Mouse (Mus musculus): ENCODE measurements around the gene I830077J02Rik. TPM values are rescaled to one million over a fixed set of nuclear protein-coding genes. Genes with fewer than 3 reads are reported as not detected.
A peak's percentile ranks its signal among the peaks of the same experiment; 100 is the strongest.
"Not testable (repeated sequence)": the region's sequence is repeated elsewhere in the genome, so short reads cannot be mapped to it uniquely, and the experiment has no call there.

The I830077J02Rik gene
- polyA plus RNA-seq, 1 experiment: 72.9 TPM

DNA sequence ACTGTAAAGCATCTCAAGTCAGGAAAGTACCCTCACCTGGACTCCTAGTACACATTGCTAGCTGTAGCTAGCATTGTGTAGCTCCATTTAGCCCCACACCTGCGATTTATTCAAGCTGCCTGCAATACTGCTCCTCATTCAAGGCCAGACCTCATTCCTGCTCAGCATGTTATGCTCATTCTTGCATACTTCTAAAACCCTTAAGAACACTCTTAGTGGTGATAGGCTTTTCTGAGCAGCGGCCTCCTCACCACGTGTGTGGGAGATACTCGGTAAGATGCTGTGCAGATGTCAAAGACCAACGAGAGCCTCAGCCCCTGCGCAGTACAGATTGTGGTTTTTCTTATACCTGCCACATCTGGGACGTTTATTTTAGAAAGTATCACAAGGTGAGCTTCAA is 2.6 kb downstream of the I830077J02Rik start:
- Histone ChIP-seq H3K4me1 (ENCODE audit: control insufficient read depth, insufficient read depth, low read length) (no peaks in the 10 kb centered on the region; the same call in none of the 2 replicates), H3K4me3 (replicated peaks; ENCODE audit: control insufficient read depth, low read depth, low read length) (peak overlapping the region; percentile 4), H3K27ac (ENCODE audit: control insufficient read depth, insufficient read depth, low read depth, low read length, poor library complexity) (no peak overlapping the region)
- WGBS: 43% methylated on average over 7 of the region's 7 CpGs
- TF ChIP-seq POLR2A (IDR thresholded peaks at IDR 0.05; ENCODE audit: borderline replicate concordance, control insufficient read depth, low read depth, low read length) (no peak), CTCF (IDR thresholded peaks at IDR 0.05; ENCODE audit: control insufficient read depth, insufficient read depth, low read length) (no peak)

DNA sequence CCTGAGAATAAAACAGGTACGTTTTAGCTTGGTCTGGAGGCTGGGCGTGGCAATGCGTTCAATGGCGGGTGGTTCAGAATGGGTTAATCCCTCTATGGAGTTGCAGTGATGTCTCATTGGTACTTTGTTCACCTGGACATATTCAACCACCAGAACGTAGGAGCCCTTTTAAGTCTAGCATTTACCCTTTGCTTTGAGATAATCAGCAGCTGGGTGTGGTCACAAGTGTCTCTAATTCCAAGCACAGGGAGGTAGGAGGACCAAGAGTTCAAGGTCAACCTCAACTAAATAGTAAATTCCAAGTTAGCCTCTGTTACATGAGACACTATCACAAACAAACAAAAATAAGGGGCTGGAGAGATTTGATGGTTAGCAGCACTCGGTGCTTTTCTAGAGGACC is 3.7 kb downstream of the I830077J02Rik start:
- Histone ChIP-seq H3K4me3 (replicated peaks; ENCODE audit: control insufficient read depth, low read depth, low read length) (no peak overlapping the region), H3K27ac (ENCODE audit: control insufficient read depth, insufficient read depth, low read depth, low read length, poor library complexity) (no peak overlapping the region), H3K4me1 (ENCODE audit: control insufficient read depth, insufficient read depth, low read length) (no peaks in the 10 kb centered on the region; the same call in none of the 2 replicates)
- 81% methylated on average over 6 of the region's 6 CpGs for WGBS
- no peak for TF ChIP-seq POLR2A (IDR thresholded peaks at IDR 0.05; ENCODE audit: borderline replicate concordance, control insufficient read depth, low read depth, low read length)

DNA sequence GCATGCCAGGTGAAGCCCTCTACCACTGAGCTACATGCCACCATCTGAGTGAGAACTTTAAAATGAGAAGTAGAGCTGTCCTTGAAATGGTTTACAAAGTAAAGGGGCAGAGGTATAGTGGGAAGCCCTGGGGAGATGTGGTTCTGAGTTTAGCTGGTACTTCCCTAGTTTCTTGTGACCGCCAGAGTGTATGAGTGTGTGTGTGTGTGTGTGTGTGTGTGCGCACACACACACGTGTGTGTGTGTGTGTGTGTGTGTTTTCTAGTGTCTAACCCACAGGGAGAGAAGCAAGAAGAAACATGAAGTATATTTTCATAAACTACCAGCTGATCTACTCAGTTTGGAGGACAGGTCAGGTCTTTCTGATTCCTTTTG is 4.3 kb downstream of the I830077J02Rik start:
- no peak overlapping the region for H3K4me3 ChIP-seq (replicated peaks; ENCODE audit: control insufficient read depth, low read depth, low read length)
- WGBS: 31% methylated on average over 3 of the region's 3 CpGs
- H3K27ac ChIP-seq (ENCODE audit: control insufficient read depth, insufficient read depth, low read depth, low read length, poor library complexity): no peak overlapping the region
- TF ChIP-seq POLR2A (IDR thresholded peaks at IDR 0.05; ENCODE audit: borderline replicate concordance, control insufficient read depth, low read depth, low read length) (no peak), CTCF (IDR thresholded peaks at IDR 0.05; ENCODE audit: control insufficient read depth, insufficient read depth, low read length) (no peak)
- no peaks in the 10 kb centered on the region; the same call in none of the 2 replicates for H3K4me1 ChIP-seq (ENCODE audit: control insufficient read depth, insufficient read depth, low read length)

DNA sequence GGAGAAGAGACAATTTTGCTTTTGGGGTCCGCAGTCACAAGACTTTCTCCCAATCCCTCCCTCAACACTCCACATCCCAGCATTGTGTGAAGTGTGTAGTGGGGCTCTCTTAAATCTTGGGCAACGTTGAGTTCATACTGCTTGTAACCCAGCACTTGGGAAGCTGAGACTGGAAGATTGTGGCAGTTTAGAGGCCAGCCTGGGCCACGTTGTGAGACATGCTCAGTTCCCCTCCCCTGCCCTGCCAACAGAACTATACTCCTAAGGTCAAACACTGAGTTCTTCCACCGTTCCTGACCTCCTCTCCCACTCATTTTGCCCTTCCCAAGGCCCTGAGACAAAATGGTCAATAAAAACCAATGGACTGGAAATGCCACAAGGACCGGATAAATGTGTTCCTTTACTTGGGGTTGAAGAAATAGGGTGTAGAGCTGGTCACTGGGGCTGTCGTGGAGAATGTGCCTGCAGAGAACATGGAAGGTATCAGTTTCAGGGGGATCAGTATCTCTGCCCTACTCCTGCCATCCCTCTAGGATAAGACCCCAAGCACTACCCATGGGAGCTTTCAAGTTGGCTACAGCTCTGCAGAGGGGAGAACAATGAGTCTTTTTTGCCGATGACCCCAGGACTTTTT is 4.8 kb downstream of the I830077J02Rik start:
- TF ChIP-seq POLR2A (IDR thresholded peaks at IDR 0.05; ENCODE audit: borderline replicate concordance, control insufficient read depth, low read depth, low read length) (no peak), CTCF (IDR thresholded peaks at IDR 0.05; ENCODE audit: control insufficient read depth, insufficient read depth, low read length) (no peak)
- Histone ChIP-seq H3K27ac (ENCODE audit: control insufficient read depth, insufficient read depth, low read depth, low read length, poor library complexity) (no peak overlapping the region), H3K4me3 (replicated peaks; ENCODE audit: control insufficient read depth, low read depth, low read length) (no peak overlapping the region), H3K4me1 (ENCODE audit: control insufficient read depth, insufficient read depth, low read length) (no peaks in the 10 kb centered on the region; the same call in none of the 2 replicates)
- 79% methylated on average over 7 of the region's 7 CpGs for WGBS

DNA sequence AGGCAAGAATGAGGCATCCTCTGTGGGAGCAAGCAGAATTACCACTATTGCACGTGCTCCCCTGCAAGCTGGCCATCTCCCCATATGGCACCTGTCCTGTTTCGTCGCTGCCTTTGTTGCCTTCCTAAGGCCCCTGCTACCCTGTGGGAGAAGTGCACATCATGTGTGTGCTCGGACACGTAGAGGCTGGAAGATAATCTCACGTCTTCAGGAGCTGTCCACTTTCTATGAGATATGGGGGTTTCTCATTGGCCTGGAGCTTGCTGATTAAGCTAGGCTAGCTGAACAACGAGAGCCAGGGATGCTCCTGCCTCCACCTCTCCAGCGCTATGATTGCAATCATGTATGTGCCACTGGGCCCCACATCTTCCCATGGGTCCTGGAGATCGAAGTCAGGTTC is 7.8 kb downstream of the I830077J02Rik start:
- Histone ChIP-seq H3K4me3 (replicated peaks; ENCODE audit: control insufficient read depth, low read depth, low read length) (no peak overlapping the region), H3K4me1 (ENCODE audit: control insufficient read depth, insufficient read depth, low read length) (peaks cover 1% of the 10 kb centered on the region), H3K27ac (ENCODE audit: control insufficient read depth, insufficient read depth, low read depth, low read length, poor library complexity) (no peak overlapping the region)
- no peak for TF ChIP-seq CTCF (IDR thresholded peaks at IDR 0.05; ENCODE audit: control insufficient read depth, insufficient read depth, low read length)
- TF ChIP-seq POLR2A (IDR thresholded peaks at IDR 0.05; ENCODE audit: borderline replicate concordance, control insufficient read depth, low read depth, low read length): no peak
- WGBS: 80% methylated on average over 9 of the region's 9 CpGs

DNA sequence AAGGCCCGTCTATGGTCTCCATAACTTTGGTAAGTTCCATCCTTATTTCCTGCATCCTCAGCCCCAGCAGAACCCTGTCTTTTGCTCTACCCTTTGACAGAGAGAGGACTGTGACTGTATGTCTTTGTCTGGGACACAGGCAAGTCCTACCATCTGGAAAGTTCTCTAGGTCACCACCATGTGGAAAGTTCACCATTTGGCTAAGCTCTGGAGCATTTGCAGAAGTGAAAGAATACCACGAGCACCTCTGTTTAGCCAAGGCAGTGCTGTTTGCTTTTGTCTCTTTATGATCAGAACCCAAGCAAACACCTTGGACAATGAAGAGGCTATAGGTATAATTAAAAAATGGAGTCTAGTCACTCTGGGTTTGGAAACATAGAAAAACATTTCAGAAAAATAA is 10.5 kb downstream of the I830077J02Rik start:
- Histone ChIP-seq H3K4me3 (replicated peaks; ENCODE audit: control insufficient read depth, low read depth, low read length) (no peak overlapping the region), H3K4me1 (ENCODE audit: control insufficient read depth, insufficient read depth, low read length) (peaks cover 1% of the 10 kb centered on the region), H3K27ac (ENCODE audit: control insufficient read depth, insufficient read depth, low read depth, low read length, poor library complexity) (no peak overlapping the region)
- 43% methylated on average over 2 of the region's 2 CpGs for WGBS
- TF ChIP-seq POLR2A (IDR thresholded peaks at IDR 0.05; ENCODE audit: borderline replicate concordance, control insufficient read depth, low read depth, low read length) (no peak), CTCF (IDR thresholded peaks at IDR 0.05; ENCODE audit: control insufficient read depth, insufficient read depth, low read length) (no peak)

DNA sequence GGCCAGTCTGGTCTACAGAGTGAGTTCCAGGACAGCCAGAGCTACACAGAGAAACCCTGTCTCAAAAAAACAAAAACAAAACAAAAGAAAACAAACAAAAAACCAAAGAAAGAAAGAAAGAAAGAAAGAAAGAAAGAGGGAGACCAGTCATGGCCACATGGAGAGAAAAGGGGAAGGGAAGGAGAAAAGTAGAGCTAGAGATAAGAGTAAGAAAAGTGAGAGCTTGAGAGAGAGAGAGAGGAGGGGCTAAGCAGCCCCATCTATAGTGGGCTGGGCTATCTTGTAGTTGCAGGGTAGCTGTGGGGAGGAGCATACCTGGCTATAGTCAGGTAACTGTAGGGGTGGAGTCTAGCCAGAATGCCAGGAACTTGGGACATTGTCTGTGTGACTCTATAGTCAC is 11.7 kb downstream of the I830077J02Rik start:
- H3K4me1 ChIP-seq (ENCODE audit: control insufficient read depth, insufficient read depth, low read length); H3K4me3 ChIP-seq (replicated peaks; ENCODE audit: control insufficient read depth, low read depth, low read length); H3K27ac ChIP-seq (ENCODE audit: control insufficient read depth, insufficient read depth, low read depth, low read length, poor library complexity): not testable (repeated sequence)

DNA sequence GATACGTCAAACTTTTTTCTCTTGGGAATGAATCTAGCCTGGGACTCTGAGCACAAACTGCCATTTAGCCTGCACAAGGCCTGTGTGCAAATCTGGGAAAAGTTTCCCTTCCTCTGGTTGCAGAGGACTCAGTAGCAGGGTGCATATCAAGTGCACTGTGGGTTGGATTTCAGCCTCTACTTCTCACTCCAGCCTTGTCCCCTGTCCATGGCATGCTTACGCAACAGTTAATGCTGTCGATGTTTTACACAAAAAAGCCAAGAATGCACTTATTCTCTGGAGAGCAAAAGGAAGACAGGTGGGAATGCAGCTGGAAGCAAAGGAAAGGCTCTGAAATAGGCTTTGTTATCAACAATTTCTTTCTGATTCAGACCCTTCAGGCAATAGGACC is 14.1 kb downstream of the I830077J02Rik start:
- Histone ChIP-seq H3K4me3 (replicated peaks; ENCODE audit: control insufficient read depth, low read depth, low read length) (no peak overlapping the region), H3K27ac (ENCODE audit: control insufficient read depth, insufficient read depth, low read depth, low read length, poor library complexity) (no peak overlapping the region), H3K4me1 (ENCODE audit: control insufficient read depth, insufficient read depth, low read length) (peaks cover 6% of the 10 kb centered on the region)
- 39% methylated on average over 3 of the region's 3 CpGs for WGBS
- TF ChIP-seq POLR2A (IDR thresholded peaks at IDR 0.05; ENCODE audit: borderline replicate concordance, control insufficient read depth, low read depth, low read length): no peak
- no peak for TF ChIP-seq CTCF (IDR thresholded peaks at IDR 0.05; ENCODE audit: control insufficient read depth, insufficient read depth, low read length)

DNA sequence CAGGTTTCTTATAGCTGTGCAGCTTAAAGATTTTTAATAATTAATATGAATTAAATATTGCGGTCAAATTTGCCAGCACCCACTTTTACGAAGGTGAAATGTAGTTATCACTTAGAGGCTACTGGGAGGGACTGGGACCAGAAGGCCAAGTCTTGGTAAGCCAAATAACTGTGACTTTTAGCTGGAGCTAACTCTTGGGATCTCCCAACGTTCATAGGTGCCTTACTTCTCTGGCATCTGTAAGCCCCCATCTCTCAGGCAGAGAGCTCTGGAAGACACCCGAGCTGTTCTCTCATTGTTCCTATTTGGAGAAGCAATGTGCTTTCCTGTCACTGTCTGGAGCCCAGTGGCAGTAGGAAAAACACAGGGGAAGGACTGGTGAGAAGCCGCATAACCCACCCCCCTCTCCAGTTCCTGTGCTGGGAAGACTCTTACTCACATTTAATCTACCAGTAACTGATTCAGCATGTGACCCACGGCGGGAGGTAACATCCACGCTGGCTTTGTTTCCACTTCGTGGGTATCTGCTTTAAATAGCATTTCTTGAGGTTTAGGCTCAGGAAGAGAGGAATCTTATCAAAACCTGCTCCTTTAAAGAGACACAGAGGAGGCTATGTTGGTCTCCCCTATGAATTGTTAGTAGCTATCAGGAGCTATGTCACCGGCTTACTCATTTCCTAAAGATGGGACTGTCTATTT is 14.7 kb downstream of the I830077J02Rik start:
- WGBS: 27% methylated on average over 10 of the region's 10 CpGs
- TF ChIP-seq POLR2A (IDR thresholded peaks at IDR 0.05; ENCODE audit: borderline replicate concordance, control insufficient read depth, low read depth, low read length): no peak
- no peak for TF ChIP-seq CTCF (IDR thresholded peaks at IDR 0.05; ENCODE audit: control insufficient read depth, insufficient read depth, low read length)
- H3K4me1 ChIP-seq (ENCODE audit: control insufficient read depth, insufficient read depth, low read length): peaks cover 6% of the 10 kb centered on the region
- H3K27ac ChIP-seq (ENCODE audit: control insufficient read depth, insufficient read depth, low read depth, low read length, poor library complexity): no peak overlapping the region
- no peak overlapping the region for H3K4me3 ChIP-seq (replicated peaks; ENCODE audit: control insufficient read depth, low read depth, low read length)

DNA sequence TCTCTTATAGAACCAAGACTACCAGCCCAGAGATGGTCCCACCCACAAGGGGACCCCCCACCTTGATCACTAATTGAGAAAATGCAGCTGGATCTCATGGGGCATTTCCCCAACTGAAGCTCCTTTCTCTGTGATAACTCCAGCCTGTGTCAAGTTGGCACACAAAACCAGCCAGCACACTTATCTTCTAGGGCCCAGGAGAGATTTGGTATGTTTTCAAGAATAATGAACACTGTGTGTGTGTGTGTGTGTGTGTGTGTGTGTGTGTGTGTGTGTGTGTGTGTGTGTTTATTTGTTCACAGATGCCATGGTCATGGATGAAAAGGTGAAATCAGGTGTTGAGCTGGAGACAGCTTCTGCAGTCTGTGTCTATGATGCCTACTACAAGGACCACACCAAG is 16.0 kb downstream of the I830077J02Rik start:
- not testable (repeated sequence) for H3K4me3 ChIP-seq (replicated peaks; ENCODE audit: control insufficient read depth, low read depth, low read length); H3K27ac ChIP-seq (ENCODE audit: control insufficient read depth, insufficient read depth, low read depth, low read length, poor library complexity); H3K4me1 ChIP-seq (ENCODE audit: control insufficient read depth, insufficient read depth, low read length)
